Mouse (Mus musculus): Measurements from ENCODE around the gene Spef2.
"Not testable (repeated sequence)": the region's sequence is repeated elsewhere in the genome, so short reads cannot be mapped to it uniquely, and the experiment has no call there.

The Spef2 gene

GRCm38 (mm10) chr15:9677343-9678036 is 71.2 kb downstream of the Spef2 start:
- no peak for DNase-seq (ENCODE audit: low spot score in 2 of 2)

GRCm38 (mm10) chr15:9668575-9668974 is 80.1 kb downstream of the Spef2 start:
- no peak for DNase-seq (ENCODE audit: low spot score in 2 of 2)

- DNase-seq (ENCODE audit: low spot score in 2 of 2): not testable (repeated sequence)
Measured at GRCm38 (mm10) chr15:9664948-9665347, 83.7 kb downstream of the Spef2 start.

- DNase-seq (ENCODE audit: low spot score in 2 of 2): no peak
Measured at GRCm38 (mm10) chr15:9661215-9661614, 87.5 kb downstream of the Spef2 start.

- DNase-seq (ENCODE audit: low spot score in 2 of 2): no peak
Measured at GRCm38 (mm10) chr15:9634471-9634870, 114.2 kb downstream of the Spef2 start.

GRCm38 (mm10) chr15:9631657-9632056 is 117.0 kb downstream of the Spef2 start:
- DNase-seq (ENCODE audit: low spot score in 2 of 2): no peak

- DNase-seq (ENCODE audit: low spot score in 2 of 2): no peak
Measured at GRCm38 (mm10) chr15:9629660-9630059, 119.0 kb downstream of the Spef2 start.

GRCm38 (mm10) chr15:9624619-9625018 is 124.0 kb downstream of the Spef2 start:
- DNase-seq (ENCODE audit: low spot score in 2 of 2): no peak

- DNase-seq (ENCODE audit: low spot score in 2 of 2): no peak
Measured at GRCm38 (mm10) chr15:9608177-9608576, 140.5 kb downstream of the Spef2 start.

- no peak for DNase-seq (ENCODE audit: low spot score in 2 of 2)
Measured at GRCm38 (mm10) chr15:9600088-9600455, 148.6 kb downstream of the Spef2 start.

- DNase-seq (ENCODE audit: low spot score in 2 of 2): no peak
Measured at GRCm38 (mm10) chr15:9599382-9600087, 149.1 kb downstream of the Spef2 start.

GRCm38 (mm10) chr15:9596298-9597060 is 152.2 kb downstream of the Spef2 start:
- DNase-seq (ENCODE audit: low spot score in 2 of 2): no peak

GRCm38 (mm10) chr15:9589939-9590338 is 158.7 kb downstream of the Spef2 start:
- no peak for DNase-seq (ENCODE audit: low spot score in 2 of 2)

- DNase-seq (ENCODE audit: low spot score in 2 of 2): no peak
Measured at GRCm38 (mm10) chr15:9580470-9581280, 168.0 kb downstream of the Spef2 start.

- DNase-seq (ENCODE audit: low spot score in 2 of 2): no peak
Measured at GRCm38 (mm10) chr15:9577303-9577702, 171.4 kb downstream of the Spef2 start.

- no peak for DNase-seq (ENCODE audit: low spot score in 2 of 2)
Measured at GRCm38 (mm10) chr15:9574796-9575195, 173.9 kb downstream of the Spef2 start.

GRCm38 (mm10) chr15:9573361-9573760 is 175.3 kb downstream of the Spef2 start:
- no peak for DNase-seq (ENCODE audit: low spot score in 2 of 2)

- no peak for DNase-seq (ENCODE audit: low spot score in 2 of 2)
Measured at GRCm38 (mm10) chr15:9572664-9573063, 176.0 kb downstream of the Spef2 start.

- DNase-seq (ENCODE audit: low spot score in 2 of 2): no peak
Measured at GRCm38 (mm10) chr15:9571896-9572295, 176.8 kb downstream of the Spef2 start.

- DNase-seq (ENCODE audit: low spot score in 2 of 2): no peak
Measured at GRCm38 (mm10) chr15:9567316-9567715, 181.4 kb downstream of the Spef2 start.

- no peak for DNase-seq (ENCODE audit: low spot score in 2 of 2)
Measured at GRCm38 (mm10) chr15:9565396-9565795, 183.3 kb downstream of the Spef2 start.

- DNase-seq (ENCODE audit: low spot score in 2 of 2): no peak
Measured at GRCm38 (mm10) chr15:9564156-9564555, 184.5 kb downstream of the Spef2 start.

Measured in frontal cortex, postnatal 10 days (tissue).